Mouse (Mus musculus) cerebellum, adult 8-10 months (tissue): ENCODE data around the gene Uba5.

Source experiments
- DNase-seq: peaks from one replicate; pipeline ENCODE4 v3.0.0; 2022

Uba5 gene

GRCm38 (mm10) chr9:104062430-104063243, at the start of gene Uba5:
Gene Uba5, minus strand, starts transcription at chr9:104063134.
- no peak for DNase-seq

- no peak for DNase-seq
Observed at GRCm38 (mm10) chr9:104109151-104109550, 46.2 kb upstream of the Uba5 start.

- DNase-seq, result no peak
Observed at GRCm38 (mm10) chr9:104108571-104109143, 45.7 kb upstream of the Uba5 start.

- no peak for DNase-seq
Observed at GRCm38 (mm10) chr9:104107482-104107881, 44.5 kb upstream of the Uba5 start.

GRCm38 (mm10) chr9:104106930-104107329, 44.0 kb upstream of the Uba5 start:
- DNase-seq, result no peak

- DNase-seq, result no peak
Observed at GRCm38 (mm10) chr9:104104986-104105385, 42.1 kb upstream of the Uba5 start.

GRCm38 (mm10) chr9:104102901-104103300, 40.0 kb upstream of the Uba5 start:
- DNase-seq, result no peak

- DNase-seq, result no peak
Observed at GRCm38 (mm10) chr9:104102301-104102700, 39.4 kb upstream of the Uba5 start.

- DNase-seq, result no peak
Observed at GRCm38 (mm10) chr9:104101458-104101857, 38.5 kb upstream of the Uba5 start.

GRCm38 (mm10) chr9:104100822-104101221, 37.9 kb upstream of the Uba5 start:
- DNase-seq, result no peak

- no peak for DNase-seq
Observed at GRCm38 (mm10) chr9:104099060-104099459, 36.1 kb upstream of the Uba5 start.

GRCm38 (mm10) chr9:104098256-104098655, 35.3 kb upstream of the Uba5 start:
- DNase-seq, result no peak

- DNase-seq, result no peak
Observed at GRCm38 (mm10) chr9:104092945-104093344, 30.0 kb upstream of the Uba5 start.

GRCm38 (mm10) chr9:104088555-104088954, 25.6 kb upstream of the Uba5 start:
- DNase-seq, result no peak

GRCm38 (mm10) chr9:104085730-104086429, 22.9 kb upstream of the Uba5 start:
- no peak for DNase-seq

GRCm38 (mm10) chr9:104080038-104080437, 17.1 kb upstream of the Uba5 start:
- DNase-seq, result no peak

GRCm38 (mm10) chr9:104079379-104079778, 16.4 kb upstream of the Uba5 start:
- no peak for DNase-seq

GRCm38 (mm10) chr9:104078780-104079179, 15.8 kb upstream of the Uba5 start:
- no peak for DNase-seq

- DNase-seq, result no peak
Observed at GRCm38 (mm10) chr9:104075808-104076207, 12.9 kb upstream of the Uba5 start.

- DNase-seq, result no peak
Observed at GRCm38 (mm10) chr9:104070863-104071604, 8.1 kb upstream of the Uba5 start.

GRCm38 (mm10) chr9:104070241-104070640, 7.3 kb upstream of the Uba5 start:
- DNase-seq, result no peak

- no peak for DNase-seq
Observed at GRCm38 (mm10) chr9:104064571-104064970, 1.6 kb upstream of the Uba5 start.
